Mouse (Mus musculus) left cerebral cortex, postnatal 14 days (tissue): ENCODE measurements at regions not wholly inside any gene's neighbourhood (a gene's known extent, or its start where the extent isn't known, plus 50 kb on each side); places are given as distances from the start of the nearest gene placed in this dataset.
"Not testable (repeated sequence)": the region's sequence is repeated elsewhere in the genome, so short reads cannot be mapped to it uniquely, and the experiment has no call there.

Experiments used
- DNase-seq, 2 experiments: peaks; one replicate each; pipeline ENCODE4 v3.0.0; 2021 to 2022; ENCODE audit warnings: low spot score in 2 of 2, mixed read lengths in 1 of 2
- intact Hi-C: fragments of 180-260 bp; cut with DNase I; formaldehyde crosslinking; loops from one replicate; pipeline ENCODE4 v1.15.1; 2025

DNA sequence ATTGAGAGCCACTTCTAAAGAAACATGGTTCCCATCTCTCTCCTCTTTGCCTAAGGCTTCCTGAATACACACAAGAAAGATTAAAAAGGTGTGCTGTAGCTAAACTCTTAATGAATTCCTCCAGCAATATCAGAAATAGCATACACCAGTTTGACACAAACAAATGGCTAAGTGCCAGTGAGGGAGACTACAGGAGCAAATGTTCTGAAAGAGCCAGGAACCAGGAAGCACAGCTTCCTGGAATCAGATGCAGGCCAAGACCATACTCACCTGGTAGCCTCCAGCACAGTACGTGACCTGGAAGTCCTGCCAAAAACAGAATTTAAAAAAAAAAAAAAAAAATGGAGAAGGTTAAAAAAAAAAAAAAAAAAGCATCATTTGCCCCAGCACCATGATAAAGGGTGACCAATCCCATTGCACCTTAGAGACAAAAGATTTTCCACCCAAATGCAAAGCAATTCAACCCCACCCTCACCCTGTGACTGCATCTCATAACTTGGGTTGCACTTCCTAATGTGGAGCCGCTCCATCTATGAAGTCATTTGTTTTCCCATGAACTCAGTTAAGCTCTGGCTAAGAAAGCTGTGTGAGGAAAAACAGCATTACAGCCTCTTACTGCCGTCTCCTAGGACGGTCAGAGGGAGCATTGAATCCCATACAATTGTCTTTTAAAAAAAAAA, 149.3 kb upstream of the Nt5e start:
- DNase-seq: no peak
- intact Hi-C loops: no loop called here

DNA sequence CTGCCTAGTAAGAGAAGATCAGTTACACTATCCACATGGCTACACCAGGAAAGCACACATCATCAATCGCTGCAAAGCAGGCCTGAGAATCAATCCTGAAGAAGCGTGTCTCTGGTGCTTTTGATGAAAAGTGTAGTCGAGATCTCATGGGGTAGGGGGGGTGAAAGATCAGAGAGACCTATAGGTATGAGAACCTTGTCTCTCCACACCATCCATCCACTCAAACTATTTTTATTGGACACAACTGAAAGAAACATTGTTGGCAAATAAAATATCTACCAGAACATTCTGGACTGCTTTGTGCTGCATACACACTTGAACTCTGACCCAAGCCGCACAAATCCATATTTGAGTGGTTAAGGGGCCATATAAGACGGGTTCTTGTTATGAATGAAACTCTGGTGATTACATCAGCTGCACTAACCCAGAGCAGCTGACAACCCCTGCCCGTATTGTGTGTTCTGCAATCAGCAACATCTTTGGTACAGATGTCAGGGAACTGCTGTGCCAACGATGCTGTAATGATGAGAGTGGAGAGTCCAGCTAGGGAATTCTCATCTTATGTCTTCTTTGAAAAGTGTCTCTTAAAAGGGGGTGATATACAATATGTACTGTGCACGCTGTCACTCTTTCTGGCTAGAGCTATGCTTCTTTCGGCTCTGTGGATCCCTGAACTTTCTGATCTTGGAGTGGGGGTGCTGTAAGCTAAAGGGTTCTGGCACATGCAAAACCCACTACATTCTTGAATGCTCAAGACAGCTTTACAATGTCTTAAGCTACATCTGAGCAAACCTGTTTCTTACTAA, 145.6 kb upstream of the Nt5e start:
- intact Hi-C loops: no loop called here
- no peak for DNase-seq

DNA sequence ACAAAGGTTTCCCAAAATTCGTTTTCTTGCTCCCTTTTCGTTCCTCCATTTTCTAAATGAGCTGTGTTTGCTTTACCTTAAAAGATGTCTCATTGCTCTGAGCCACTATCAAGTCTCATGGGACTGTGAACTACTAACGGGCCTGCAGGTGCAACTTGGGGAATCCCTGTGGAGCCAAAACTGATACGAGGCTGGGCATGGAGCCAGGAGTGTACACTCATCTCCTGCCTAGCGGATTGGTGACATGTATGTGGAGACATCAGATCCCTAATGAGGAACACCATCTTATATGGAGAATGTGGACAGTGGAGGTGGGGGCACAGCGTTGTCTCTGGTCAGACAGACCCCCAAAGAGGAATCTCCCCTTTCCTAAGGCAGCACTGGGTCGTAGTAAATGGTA, 119.6 kb upstream of the Nt5e start:
- DNase-seq: no peak
- intact Hi-C loops: no loop called here

DNA sequence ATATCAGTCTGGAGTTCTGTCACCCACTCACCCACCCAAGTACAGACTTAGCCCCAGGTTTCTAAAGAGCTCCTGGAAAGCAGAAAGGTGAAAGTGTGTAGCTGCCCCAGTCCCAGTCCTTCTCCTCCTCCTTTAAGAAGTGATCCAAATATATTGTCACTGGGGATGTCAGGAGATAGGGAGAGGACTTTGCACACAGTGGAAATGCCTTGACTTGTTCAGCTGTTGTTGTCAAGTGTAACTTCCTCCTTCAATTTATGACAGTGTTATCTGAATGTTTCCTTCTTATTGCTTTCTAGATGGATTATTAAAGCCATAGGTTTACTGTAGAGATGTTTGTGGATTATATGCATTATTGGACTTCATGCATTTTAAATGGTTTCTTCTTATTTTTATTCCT, 119.0 kb upstream of the Nt5e start:
- intact Hi-C loops: no loop called here
- no peak for DNase-seq

DNA sequence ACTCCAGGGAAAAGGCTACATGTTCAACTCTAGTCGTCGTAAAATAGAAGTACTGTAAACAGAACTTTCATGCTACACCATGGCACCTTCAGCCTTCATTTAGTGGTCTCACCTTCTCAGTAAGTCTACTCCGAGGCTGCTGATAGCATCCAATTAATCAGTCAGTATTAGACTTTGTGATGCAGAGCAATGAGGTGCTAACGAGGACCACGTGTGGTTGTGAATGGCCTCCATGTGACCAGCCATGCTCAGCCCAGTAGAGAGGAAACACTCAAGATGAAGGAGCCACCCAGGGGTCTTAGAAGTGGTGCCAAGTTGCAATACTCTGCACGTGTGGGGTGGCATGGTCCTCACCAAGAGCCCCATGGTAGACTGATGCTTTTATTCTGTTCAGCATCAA, 112.2 kb upstream of the Nt5e start:
- intact Hi-C loops: no loop called here
- DNase-seq: no peak

DNA sequence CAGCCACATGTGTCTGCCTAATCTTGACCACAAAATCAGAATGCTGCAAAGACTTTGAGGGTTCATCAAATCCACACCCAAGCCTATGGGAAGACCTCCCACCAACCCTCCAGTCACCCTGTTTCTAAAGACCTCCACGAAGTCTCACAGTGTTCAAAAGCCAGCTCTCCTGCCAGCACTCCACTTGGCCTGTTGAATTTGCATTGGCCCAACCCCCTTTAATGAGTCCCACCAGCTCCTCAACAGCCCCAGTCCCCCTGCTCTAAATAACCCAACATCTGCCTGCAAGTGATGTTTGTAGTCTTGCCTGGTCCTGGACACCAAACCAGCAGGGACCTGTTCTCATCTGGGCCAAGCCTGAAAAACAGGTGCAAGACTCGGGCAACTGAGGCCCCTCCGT, 106.6 kb upstream of the Nt5e start:
- DNase-seq: no peak
- intact Hi-C loops: loop anchor here (5.0 kb wide), 2 partner anchors 478 to 803 kb away; no protein-coding TSS in a partner anchor

DNA sequence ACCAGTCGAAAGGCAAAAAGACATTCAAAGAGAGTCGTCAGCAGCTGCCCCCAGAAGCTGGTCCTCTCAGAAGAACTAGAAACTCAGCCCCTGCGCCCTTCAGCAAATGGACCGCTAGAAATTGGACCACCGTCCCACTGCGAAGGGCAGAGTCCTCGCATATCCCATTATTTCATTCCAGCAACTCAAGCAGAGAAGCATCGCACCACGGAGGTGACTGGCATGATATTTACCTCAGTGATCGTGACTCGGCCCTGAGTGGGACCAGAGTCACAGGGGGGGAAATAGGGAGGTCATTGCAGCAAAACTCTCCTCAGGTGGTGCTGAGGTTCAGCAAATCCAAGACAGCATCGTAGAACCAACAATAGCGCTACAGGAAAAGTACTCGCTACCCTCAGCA, 105.7 kb upstream of the Nt5e start:
- DNase-seq: no peak
- intact Hi-C loops: loop anchor here (5.0 kb wide), 2 partner anchors 479 to 804 kb away; no protein-coding TSS in a partner anchor

DNA sequence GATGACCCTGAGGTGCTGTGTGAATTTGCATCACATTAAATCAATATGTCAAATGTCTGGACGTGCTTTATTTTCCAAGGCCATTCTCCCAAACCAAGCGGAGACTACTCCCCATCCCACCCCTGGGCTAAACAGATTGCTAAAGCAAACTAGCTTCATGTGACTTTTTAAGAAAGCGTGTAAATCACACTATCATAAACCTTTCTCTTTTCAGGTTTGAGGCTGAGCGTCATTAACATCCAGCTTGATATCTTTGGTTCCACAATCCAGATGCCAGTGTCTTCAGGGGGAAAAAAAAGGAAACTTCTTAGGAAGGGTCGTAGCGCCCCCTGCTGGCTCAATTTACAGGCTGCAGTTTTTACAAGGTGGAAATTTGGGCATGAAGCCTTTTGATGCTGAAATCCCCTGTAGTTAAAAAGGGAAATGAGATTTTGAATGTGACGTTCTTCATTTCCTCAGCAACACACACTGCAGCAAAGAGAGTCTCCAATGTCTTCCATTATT, 105.1 kb upstream of the Nt5e start:
- intact Hi-C loops: loop anchor here (5.0 kb wide), 2 partner anchors 480 to 805 kb away; no protein-coding TSS in a partner anchor

DNA sequence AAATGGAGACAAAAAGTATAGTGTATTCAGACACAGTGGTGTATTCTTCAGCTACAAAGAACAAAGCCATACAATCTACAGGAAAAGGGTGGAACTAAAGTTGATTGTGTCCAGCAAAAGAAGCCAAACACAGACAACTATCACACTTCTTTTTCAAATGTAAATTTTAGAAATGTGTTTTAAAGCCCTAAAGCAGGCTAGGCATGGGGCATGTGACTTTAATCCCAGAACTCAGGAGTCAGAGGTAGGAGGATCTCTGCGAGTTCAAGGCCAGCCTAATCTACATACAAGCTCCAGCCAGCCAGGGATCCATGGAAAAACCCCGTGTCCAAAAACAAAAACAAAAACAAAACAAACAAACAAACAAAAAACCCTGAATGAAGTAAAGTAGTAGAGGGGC, 89.9 kb upstream of the Nt5e start:
- intact Hi-C loops: no loop called here
- no peak for DNase-seq

More for the DNA sequence above, 105.1 kb upstream of the Nt5e start:
- DNase-seq: peak; percentile 69 to 85

DNA sequence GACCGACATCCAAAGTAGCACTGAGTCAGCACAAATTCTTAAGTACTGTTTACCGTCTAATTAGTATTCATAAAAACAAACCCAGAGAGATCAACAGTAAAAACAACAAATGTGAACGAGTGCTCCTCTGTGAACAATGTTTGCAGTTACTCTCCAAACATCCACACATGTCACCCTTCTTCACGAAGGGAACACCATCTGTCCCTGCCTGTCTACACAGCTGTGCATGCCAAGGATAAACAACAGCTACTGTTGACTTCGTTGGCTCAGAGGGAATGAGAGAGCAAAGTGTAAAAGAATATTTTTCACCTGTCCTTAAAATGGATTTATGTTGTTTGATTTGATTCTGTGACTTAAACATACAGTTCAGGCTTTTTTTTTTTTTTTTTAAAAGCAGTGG, 88.7 kb upstream of the Nt5e start:
- intact Hi-C loops: no loop called here

DNA sequence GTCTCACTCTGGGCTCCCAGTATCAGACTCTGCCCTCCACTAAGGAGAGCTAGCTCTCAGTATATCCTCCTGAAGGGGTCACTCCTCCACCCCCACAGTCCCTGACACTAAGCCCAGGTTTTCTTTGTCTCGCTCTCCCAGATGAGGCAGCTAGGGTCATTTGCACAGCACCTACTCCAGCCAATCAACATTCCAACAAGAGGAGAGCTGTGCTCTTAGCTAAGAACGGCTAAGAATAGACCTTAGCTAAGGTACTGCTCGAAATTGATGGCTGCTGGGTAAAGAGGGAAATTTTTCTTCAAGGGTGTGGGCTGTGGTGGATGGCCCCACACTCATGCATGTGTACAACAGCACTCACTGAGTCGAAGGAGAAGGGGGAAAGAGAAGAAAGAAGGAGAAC, 86.3 kb upstream of the Nt5e start:
- no peak for DNase-seq
- intact Hi-C loops: loop anchor here (2.0 kb wide), 3 partner anchors 126 to 302 kb away; no protein-coding TSS in a partner anchor

More for the DNA sequence above, 88.7 kb upstream of the Nt5e start:
- DNase-seq: no peak

DNA sequence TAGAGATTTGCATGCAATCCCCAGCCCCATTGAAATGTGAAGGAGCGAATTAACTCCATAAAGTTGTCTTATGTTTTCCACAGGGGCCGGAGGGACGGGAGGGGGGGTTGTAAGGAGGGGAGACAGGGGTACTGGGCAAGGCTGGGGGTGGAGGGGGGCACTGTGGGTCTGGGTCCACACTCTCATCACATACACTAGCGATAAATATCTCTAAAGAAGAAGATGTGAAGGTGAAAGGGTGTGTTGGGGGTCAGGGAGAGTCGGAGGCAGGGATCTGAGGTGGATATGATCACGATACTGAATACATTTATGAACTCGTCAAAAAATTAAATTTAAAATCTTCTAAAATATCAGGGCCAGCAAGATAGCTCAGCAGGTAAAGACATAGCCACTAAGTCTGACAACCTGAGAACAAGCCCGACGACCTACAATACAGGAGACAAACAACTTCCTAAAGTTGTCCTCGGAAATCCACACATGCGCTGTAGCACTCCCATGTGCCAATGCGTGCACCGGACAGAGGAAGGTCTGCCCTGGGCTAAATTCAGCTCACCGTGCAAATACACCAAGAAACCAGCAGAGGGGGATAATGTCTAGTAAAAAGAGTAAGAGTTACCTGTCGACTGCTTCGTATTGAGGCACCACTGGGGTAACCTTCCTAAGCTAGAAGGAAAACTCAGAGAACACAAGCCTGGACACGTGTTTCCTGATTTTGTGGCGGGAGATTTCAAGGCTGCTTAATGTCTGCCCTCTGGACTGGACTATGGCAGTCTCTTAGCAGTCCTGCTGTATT, 85.6 kb upstream of the Nt5e start:
- peak; percentile 60 to 74 for DNase-seq
- intact Hi-C loops: loop anchor here (2.0 kb wide), 3 partner anchors 125 to 301 kb away; no protein-coding TSS in a partner anchor

DNA sequence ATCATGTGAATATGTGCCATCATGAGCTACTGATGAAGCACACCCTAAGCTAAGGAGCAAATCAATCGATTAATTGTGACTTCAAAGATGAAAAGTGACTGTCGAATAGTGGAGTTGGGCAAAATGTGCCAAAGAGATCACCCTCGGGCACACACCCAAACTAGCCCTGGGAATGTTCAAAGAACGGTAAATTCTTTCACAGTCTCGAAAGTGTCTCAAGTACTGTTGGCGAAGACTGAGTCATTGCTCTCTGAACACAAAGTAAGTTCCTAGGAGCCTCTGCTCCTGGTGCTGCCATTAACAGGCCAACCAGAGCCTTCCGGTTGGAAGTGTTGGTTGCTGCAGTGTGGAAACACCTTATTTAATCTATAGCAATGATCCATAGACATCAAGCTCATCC, 84.5 kb upstream of the Nt5e start:
- no peak for DNase-seq
- intact Hi-C loops: no loop called here

DNA sequence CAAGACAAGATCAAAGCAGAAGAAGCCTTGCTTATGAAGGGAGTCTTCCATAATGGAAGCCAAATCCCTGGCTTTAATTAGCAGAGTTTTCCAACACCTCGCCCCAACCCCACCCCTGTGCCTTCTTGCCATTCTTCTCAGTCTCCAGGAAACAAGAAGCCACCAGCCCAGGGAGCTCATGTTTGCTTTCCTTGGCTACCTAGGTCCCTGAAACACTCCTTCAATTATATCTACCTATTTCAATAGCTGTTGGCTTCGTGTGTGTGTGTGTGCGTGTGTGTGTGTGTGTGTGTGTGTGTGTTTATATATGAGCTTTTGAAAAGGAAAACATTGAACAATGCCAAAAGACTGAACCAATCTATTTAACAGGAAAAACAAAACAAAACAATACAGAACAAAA, 82.5 kb upstream of the Nt5e start:
- intact Hi-C loops: no loop called here

DNA sequence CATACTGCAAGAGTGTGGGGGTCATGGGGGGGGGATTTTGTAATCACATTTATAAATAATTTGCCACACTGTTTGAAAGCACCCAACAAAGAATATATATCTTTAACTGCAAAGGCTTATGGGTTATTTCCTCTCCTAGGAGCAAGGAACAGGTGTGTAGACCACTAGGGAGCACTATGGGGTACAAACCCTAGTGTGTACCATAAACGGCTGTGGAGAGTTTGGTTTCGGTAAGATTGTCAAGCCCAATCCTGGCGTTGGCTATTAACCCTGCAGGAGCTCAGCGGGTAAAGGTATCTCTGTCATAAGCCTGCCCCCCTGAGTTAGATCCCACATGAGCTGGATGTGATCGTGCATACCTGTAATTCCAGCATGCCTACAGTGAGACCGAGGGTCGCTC, 71.0 kb upstream of the Nt5e start:
- DNase-seq: no peak
- intact Hi-C loops: no loop called here

More for the DNA sequence above, 82.5 kb upstream of the Nt5e start:
- no peak for DNase-seq

DNA sequence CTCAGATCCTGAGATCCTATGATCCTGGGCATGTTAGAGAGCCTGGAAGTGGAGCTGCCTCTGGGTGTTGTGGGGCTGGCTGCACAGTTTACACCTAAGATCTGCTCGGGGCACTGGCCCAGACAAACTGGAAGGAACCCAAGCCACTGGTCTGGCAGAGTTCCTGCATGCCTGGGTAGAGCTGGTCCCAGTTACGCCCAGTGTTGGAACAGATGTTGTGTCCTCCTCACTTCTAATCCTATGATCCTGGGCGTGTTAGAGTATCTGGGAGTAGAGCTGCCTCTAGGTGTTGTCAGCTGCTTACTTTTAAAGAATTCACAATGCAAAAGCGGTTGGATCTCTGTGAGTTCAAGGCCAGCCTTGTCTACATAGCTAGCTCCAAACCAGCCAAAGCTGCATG, 67.4 kb upstream of the Nt5e start:
- intact Hi-C loops: no loop called here
- no peak for DNase-seq

DNA sequence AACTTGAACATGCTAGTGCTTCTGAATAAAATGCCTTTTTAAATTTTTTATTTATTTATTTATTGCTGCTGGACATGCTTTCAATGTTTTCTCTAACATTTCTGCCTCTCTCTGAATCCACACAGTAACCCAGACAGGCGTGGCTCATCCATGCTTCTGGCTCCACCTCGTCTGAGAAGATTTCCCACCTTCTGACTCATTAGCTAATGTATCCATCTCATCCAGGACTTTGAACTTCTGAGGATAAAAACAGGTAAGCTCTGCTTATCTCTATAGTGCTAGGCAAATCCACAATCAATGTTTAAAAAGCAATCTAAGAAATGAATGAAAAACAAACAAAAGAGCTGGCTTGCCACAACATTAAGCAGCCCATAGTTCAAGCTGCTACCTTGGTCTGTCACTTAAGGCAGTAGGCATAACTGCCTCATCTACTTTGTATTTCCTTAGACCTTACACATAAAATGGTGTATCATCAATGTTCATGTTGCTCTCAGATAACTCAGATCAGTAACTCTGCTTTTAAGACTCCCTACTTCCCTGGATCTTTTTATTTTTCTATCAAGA, 66.8 kb upstream of the Nt5e start:
- intact Hi-C loops: no loop called here
- no peak for DNase-seq

DNA sequence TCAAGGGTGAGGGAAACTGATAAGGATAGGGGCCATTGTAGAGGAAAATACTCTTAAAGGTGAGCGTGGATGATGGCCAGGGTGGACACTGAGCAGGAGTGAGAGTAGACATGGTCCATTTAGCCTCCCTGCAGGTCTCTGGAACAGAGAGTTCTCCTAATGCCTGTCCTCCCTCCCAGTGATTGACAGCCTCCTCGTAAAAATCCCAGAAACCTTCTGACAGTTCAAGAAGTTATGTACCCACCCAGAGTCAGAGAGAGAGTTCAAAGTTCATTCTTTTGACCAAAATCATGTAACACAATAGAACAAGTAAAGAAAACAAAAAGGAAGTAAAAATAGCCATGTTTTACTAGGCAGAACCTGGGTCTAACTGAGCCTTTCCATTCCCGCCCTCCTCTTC, 64.5 kb upstream of the Nt5e start:
- intact Hi-C loops: no loop called here

DNA sequence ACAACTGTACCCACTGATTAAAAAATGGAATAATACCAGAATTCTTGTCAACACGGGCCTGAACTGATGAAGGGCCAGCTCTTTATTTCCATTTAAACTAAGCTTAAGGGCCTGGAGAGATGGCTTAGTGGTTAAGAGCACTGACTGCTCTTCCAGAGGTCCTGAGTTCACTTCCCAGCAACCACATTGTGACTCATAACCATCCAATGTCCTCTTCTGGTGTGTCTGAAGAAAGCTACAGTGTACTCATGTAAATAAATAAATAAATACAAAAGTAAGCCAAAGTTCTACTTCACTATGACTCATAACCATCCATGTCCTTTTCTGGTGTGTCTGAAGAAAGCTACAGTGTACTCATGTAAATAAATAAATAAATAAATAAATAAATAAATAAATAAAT, 60.7 kb upstream of the Nt5e start:
- DNase-seq, intact Hi-C loops: not testable (repeated sequence)

More for the DNA sequence above, 64.5 kb upstream of the Nt5e start:
- no peak for DNase-seq
